Mouse (Mus musculus): Measurements from ENCODE around the gene 9330182L06Rik. TPM values are rescaled to one million over a fixed set of nuclear protein-coding genes. Genes with fewer than 3 reads are reported as not detected.

The 9330182L06Rik gene
- polyA plus RNA-seq, 1 experiment from 2014 or later, result 21.2 TPM

DNA sequence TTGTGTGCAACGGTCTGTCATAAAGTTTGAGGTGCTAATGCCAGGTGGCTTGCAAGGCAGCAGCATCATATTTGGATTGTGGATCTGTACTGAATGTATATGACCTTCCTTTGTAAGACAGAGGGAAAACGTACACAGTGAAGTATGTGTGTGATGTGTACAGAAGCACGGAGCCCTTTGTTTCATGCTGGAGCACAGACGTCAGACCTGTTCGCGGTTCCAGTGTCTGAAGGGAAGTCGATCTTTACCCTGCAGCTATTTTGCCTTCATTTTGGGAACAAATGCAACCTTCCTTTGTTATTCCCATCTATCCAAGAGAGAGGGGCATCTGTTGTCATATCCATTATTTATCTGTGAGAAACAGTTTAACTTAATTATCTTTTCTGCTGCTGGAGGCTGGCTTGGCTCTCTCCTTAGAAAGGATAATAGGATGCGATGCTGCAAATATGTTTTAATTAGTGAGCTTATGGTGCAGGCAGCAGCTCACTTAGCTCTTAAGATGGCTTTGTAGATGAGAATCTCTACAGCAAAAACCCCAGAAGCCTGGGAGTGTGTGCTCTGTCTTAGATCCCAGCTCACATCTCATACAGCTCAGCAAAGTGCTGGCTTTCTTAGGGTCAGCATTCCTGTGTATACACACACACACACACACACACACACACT, 73.7 kb downstream of the 9330182L06Rik start:
- H3K27me3 ChIP-seq (replicated peaks), result no peaks in the 10 kb centered on the region
- peak; percentile 88 for ATAC-seq (replicated peaks)
- no peaks in the 10 kb centered on the region for H3K36me3 ChIP-seq (replicated peaks)
- H3K4me3 ChIP-seq, result no peak overlapping the region
- peak overlapping the region; percentile 83 for H3K27ac ChIP-seq
- no peaks in the 10 kb centered on the region for H3K9me3 ChIP-seq
- peaks cover 22% of the 10 kb centered on the region for H3K4me1 ChIP-seq
- H3K9ac ChIP-seq, result no peak overlapping the region
- WGBS, result 34% methylated on average over 8 of the region's 8 CpGs
- peak overlapping the region; percentile 2; the same call in 1 of the 2 replicates for H3K4me2 ChIP-seq

DNA sequence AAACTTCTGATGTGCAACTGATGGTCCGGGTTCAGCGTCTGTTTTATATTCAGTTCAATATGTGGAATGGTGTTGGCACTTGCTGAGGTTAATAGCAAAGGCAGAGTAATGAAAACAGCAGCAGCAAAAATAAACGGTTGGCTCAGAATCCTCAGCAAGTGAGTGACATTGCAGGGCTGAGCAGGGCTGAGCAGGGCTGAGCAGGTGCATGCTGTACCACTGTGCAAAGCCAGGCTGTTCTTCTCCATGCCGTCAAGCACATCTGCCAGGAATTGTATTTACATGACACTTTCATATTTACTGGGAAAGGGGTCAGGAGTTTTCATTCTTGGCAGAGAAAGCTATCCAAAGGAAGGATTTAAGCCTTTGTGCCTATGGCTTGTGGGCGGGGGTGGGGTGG, 78.7 kb downstream of the 9330182L06Rik start:
- H3K4me2 ChIP-seq, result no peak overlapping the region
- peak overlapping the region; percentile 73 for H3K27ac ChIP-seq
- ATAC-seq (replicated peaks), result peak; percentile 86
- no peak overlapping the region for H3K9ac ChIP-seq
- H3K36me3 ChIP-seq (replicated peaks), result no peaks in the 10 kb centered on the region
- no peak overlapping the region for H3K4me3 ChIP-seq
- no peaks in the 10 kb centered on the region for H3K9me3 ChIP-seq
- 38% methylated on average over 5 of the region's 5 CpGs for WGBS
- H3K4me1 ChIP-seq, result peaks cover 28% of the 10 kb centered on the region
- H3K27me3 ChIP-seq (replicated peaks), result no peaks in the 10 kb centered on the region

GRCm38 (mm10) chr5:9345038-9345617, 79.2 kb downstream of the 9330182L06Rik start:
- Histone ChIP-seq H3K9me3 (no peaks in the 10 kb centered on the region), H3K27ac (peak overlapping the region; percentile 73), H3K4me2 (no peak overlapping the region), H3K4me1 (peaks cover 23% of the 10 kb centered on the region), H3K27me3 (replicated peaks) (no peaks in the 10 kb centered on the region), H3K9ac (no peak overlapping the region), H3K36me3 (replicated peaks) (no peaks in the 10 kb centered on the region), H3K4me3 (no peak overlapping the region)
- peak; percentile 62 for ATAC-seq (replicated peaks)
- 54% methylated on average over 10 of the region's 10 CpGs for WGBS

DNA sequence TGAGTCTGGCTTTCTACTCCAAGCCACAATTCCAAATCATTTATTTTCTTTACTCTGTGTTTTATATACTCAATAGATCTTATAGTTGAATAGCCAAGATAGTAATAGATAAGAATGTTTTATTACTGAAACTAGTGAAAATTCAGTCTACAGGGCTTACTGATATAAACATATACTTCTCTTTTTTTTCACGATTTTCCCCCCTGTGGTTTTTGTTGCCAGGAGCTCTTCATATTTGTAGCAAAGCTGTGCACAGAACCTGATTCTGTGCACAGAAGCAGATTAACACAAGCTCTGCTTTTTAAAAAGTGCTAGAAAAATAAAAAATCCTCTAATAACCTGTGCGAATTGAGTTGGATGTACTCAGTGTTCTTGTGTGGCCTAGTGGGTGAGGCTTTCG, 79.7 kb downstream of the 9330182L06Rik start:
- Histone ChIP-seq H3K27me3 (replicated peaks) (no peaks in the 10 kb centered on the region), H3K4me2 (no peak overlapping the region), H3K36me3 (replicated peaks) (no peaks in the 10 kb centered on the region), H3K4me1 (peaks cover 23% of the 10 kb centered on the region), H3K9me3 (no peaks in the 10 kb centered on the region), H3K4me3 (no peak overlapping the region), H3K27ac (peak overlapping the region; percentile 73), H3K9ac (no peak overlapping the region)
- 75% methylated on average over 3 of the region's 3 CpGs for WGBS
- ATAC-seq (replicated peaks), result no peak

DNA sequence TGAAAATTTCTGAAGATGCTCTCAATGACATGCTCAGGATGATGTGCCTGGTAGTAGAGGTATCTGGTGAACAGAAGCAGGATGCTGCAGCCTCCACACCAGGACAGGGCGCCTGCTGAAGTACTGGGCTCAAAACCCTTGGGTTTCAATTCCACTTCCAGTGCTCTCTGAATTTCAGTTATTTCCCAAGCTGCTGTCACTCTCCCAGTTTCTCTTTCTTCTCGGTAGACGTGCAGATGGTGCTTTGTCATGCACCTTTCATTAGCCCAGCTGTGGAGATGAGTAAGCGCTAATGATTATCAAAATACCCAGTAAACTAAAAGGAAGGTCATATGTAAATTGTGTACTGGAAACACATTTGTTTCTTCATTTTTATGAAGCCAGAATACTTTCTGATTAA, 80.6 kb downstream of the 9330182L06Rik start:
- H3K9ac ChIP-seq, result no peak overlapping the region
- no peak overlapping the region for H3K27ac ChIP-seq
- no peak overlapping the region for H3K4me2 ChIP-seq
- H3K36me3 ChIP-seq (replicated peaks), result no peaks in the 10 kb centered on the region
- H3K4me3 ChIP-seq, result no peak overlapping the region
- H3K27me3 ChIP-seq (replicated peaks), result no peaks in the 10 kb centered on the region
- 66% methylated on average over 4 of the region's 4 CpGs for WGBS
- H3K4me1 ChIP-seq, result peaks cover 23% of the 10 kb centered on the region
- no peaks in the 10 kb centered on the region for H3K9me3 ChIP-seq
- ATAC-seq (replicated peaks), result no peak

GRCm38 (mm10) chr5:9352163-9352562, 86.2 kb downstream of the 9330182L06Rik start:
- 76% methylated on average over 5 of the region's 5 CpGs for WGBS
- H3K36me3 ChIP-seq (replicated peaks), result no peaks in the 10 kb centered on the region
- no peak for ATAC-seq (replicated peaks)
- H3K27me3 ChIP-seq (replicated peaks), result no peaks in the 10 kb centered on the region
- peak overlapping the region; percentile 1; the same call in 1 of the 2 replicates for H3K27ac ChIP-seq
- H3K4me1 ChIP-seq, result no peaks in the 10 kb centered on the region; the same call in 1 of the 2 replicates
- H3K9ac ChIP-seq, result no peak overlapping the region
- H3K4me3 ChIP-seq, result no peak overlapping the region
- H3K9me3 ChIP-seq, result no peaks in the 10 kb centered on the region
- H3K4me2 ChIP-seq, result no peak overlapping the region

DNA sequence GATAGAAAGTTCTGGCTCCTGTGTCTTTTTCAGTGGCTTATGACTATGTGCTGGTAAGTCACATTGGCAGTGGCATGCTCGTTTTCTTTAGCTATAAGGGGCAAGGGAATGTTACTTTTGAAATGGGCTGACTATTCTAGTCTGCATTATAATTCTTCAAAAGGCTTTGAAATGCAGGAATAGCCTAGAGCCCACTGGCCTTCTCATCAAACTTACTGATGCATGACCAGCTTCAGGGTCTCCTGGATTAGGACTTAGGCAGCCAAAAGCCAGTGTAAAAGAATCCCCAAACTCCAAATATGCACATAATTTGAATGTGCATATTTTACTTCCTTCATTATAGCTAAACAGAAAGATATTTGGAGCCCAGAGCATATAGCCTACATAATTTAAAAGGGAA, 86.7 kb downstream of the 9330182L06Rik start:
- H3K4me1 ChIP-seq, result peaks cover 2% of the 10 kb centered on the region; the same call in 1 of the 2 replicates
- H3K4me3 ChIP-seq, result no peak overlapping the region
- peak overlapping the region; percentile 1; the same call in 1 of the 2 replicates for H3K27ac ChIP-seq
- H3K4me2 ChIP-seq, result no peak overlapping the region
- no peaks in the 10 kb centered on the region for H3K9me3 ChIP-seq
- H3K36me3 ChIP-seq (replicated peaks), result no peaks in the 10 kb centered on the region
- ATAC-seq (replicated peaks), result peak; percentile 51
- WGBS, result 16% methylated on average over 1 of the region's 1 CpGs
- H3K27me3 ChIP-seq (replicated peaks), result no peaks in the 10 kb centered on the region
- H3K9ac ChIP-seq, result no peak overlapping the region

DNA sequence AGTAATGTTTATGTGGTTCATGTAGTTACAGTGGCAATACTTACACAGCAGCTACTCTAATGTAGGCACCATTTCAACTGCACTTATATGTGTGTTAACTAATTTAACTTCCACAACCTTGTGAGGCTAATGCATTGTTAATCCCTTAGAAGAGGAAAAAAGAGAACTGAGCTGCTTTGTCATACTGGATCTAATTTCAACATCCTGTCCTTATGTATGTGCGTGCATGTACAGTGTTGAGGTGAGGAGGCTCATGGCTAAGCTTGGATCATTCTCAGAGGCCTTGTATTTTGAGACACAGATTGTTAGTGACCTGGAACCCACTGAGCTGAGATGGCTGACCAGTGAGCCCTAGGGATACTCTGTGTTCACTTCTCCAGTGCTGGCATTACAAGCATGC, 88.3 kb downstream of the 9330182L06Rik start:
- H3K27ac ChIP-seq, result no peak overlapping the region
- H3K4me3 ChIP-seq, result no peak overlapping the region
- 93% methylated on average over 1 of the region's 1 CpGs for WGBS
- H3K27me3 ChIP-seq (replicated peaks), result no peaks in the 10 kb centered on the region
- no peaks in the 10 kb centered on the region for H3K36me3 ChIP-seq (replicated peaks)
- H3K4me1 ChIP-seq, result peaks cover 12% of the 10 kb centered on the region; the same call in 1 of the 2 replicates
- no peaks in the 10 kb centered on the region for H3K9me3 ChIP-seq
- H3K9ac ChIP-seq, result no peak overlapping the region
- no peak for ATAC-seq (replicated peaks)
- H3K4me2 ChIP-seq, result no peak overlapping the region

DNA sequence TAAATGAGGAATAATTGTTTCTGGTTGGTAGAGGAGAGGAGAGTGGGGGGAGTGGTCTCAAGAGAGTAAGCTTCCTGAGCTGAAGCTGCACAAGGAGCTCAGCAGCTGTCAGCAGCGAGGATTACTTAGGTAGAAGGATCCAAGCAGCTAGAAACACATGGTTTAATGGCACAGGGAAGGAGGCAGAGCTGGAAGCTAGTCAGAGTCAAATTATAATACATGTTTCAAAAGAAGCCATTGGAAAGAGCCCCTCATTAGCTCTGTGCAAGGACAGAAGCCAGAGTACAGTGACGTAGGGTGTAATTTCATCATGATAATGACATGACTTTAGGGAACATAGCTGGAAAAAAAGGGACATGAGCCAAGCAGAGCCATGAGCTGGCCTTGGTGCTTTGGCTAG, 92.2 kb downstream of the 9330182L06Rik start:
- ATAC-seq (replicated peaks), result peak; percentile 66
- WGBS, result 20% methylated on average over 2 of the region's 2 CpGs
- H3K4me1 ChIP-seq, result peaks cover 12% of the 10 kb centered on the region; the same call in 1 of the 2 replicates

GRCm38 (mm10) chr5:9361982-9362661, 96.2 kb downstream of the 9330182L06Rik start:
- Histone ChIP-seq H3K36me3 (replicated peaks) (no peaks in the 10 kb centered on the region), H3K27me3 (replicated peaks) (no peaks in the 10 kb centered on the region), H3K27ac (no peak overlapping the region), H3K9ac (no peak overlapping the region), H3K4me1 (peaks cover 12% of the 10 kb centered on the region; the same call in 1 of the 2 replicates), H3K4me2 (no peak overlapping the region), H3K9me3 (no peaks in the 10 kb centered on the region), H3K4me3 (no peak overlapping the region)
- ATAC-seq (replicated peaks), result no peak
- 85% methylated on average over 7 of the region's 7 CpGs for WGBS

More for the DNA sequence above, 92.2 kb downstream of the 9330182L06Rik start:
- H3K4me3 ChIP-seq, result no peak overlapping the region
- no peak overlapping the region for H3K9ac ChIP-seq
- no peaks in the 10 kb centered on the region for H3K9me3 ChIP-seq
- H3K27me3 ChIP-seq (replicated peaks), result no peaks in the 10 kb centered on the region
- no peaks in the 10 kb centered on the region for H3K36me3 ChIP-seq (replicated peaks)
- no peak overlapping the region for H3K4me2 ChIP-seq
- H3K27ac ChIP-seq, result peak overlapping the region; percentile 32

DNA sequence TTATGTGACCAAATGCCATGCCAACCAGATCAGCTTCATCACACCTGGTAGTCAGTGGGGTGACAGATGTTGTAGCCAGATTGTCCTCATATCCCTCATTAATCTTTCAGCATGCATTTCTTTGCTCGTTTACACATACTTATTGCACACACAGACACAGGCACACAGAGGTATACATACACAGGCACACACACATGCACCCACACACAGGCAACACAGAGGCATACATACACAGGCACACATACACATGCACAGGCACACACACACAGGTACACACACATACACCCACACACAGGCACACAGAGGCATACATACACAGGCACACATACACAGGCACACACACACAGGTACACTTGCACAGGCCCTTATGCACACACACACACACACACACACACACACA, 99.0 kb downstream of the 9330182L06Rik start:
- peaks cover 6% of the 10 kb centered on the region; the same call in 1 of the 2 replicates for H3K4me1 ChIP-seq
- no peaks in the 10 kb centered on the region for H3K27me3 ChIP-seq (replicated peaks)
- H3K9me3 ChIP-seq, result no peaks in the 10 kb centered on the region
- H3K36me3 ChIP-seq (replicated peaks), result no peaks in the 10 kb centered on the region
- no peak overlapping the region for H3K9ac ChIP-seq
- H3K4me3 ChIP-seq, result no peak overlapping the region
- H3K4me2 ChIP-seq, result no peak overlapping the region
- H3K27ac ChIP-seq, result no peak overlapping the region
- WGBS, result 69% methylated on average over 1 of the region's 1 CpGs
- ATAC-seq (replicated peaks), result 0 out of 2 replicates have a peak, but pooled peaks have one; percentile 22

GRCm38 (mm10) chr5:9367920-9368692, 102.2 kb downstream of the 9330182L06Rik start:
- Histone ChIP-seq H3K36me3 (replicated peaks) (no peaks in the 10 kb centered on the region), H3K9ac (no peak overlapping the region), H3K27ac (no peak overlapping the region), H3K4me3 (no peak overlapping the region), H3K27me3 (replicated peaks) (no peaks in the 10 kb centered on the region), H3K4me1 (peaks cover 6% of the 10 kb centered on the region; the same call in 1 of the 2 replicates), H3K9me3 (no peaks in the 10 kb centered on the region), H3K4me2 (no peak overlapping the region)
- 51% methylated on average over 11 of the region's 11 CpGs for WGBS
- peak; percentile 67; the same call in 1 of the 2 replicates for ATAC-seq (replicated peaks)

All from midbrain, embryonic 15.5 days (tissue).